Mouse (Mus musculus): ENCODE data around the gene Tbccd1.

DNA sequence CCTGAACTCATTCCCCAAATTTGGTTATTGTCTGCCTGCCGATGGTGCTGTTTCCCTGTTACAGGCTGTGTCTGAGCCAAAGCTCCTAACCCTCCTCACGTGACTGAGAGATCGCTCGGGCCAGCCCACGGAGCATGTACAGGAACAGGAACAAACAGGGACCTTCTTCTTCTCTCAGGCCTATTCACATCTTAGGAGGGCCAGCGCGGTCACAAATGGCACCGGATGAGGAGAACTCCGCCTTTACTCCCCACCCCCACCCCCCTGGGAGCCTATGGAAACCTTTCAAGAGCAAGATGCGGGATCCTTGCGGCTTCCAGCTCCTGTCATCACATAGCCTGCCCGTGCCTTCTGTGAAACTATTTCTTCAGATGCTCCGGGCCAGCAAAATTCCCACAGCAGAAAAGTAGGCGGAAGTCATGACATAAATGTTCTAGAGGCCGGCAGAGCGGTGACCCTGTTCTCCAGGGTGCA lies 90.7 kb downstream of the Tbccd1 start:
- TF ChIP-seq POLR2A (IDR thresholded peaks at IDR 0.05; ENCODE audit: insufficient read depth, low read length), result no peak
- no peak for TF ChIP-seq CTCF (IDR thresholded peaks at IDR 0.05; ENCODE audit: low read depth, low read length)
- TF ChIP-seq EP300 (IDR thresholded peaks at IDR 0.05; ENCODE audit: insufficient read depth, low read depth, low read length), result no peak

All from ES-Bruce4 (cell line).